Mouse (Mus musculus): ENCODE data around the gene Exoc7. TPM values are rescaled to one million over a fixed set of nuclear protein-coding genes. Genes with fewer than 3 reads are reported as not detected.
A peak's percentile ranks its signal among the peaks of the same experiment; 100 is the strongest.

Exoc7 gene
- total RNA-seq, 1 experiment: 26.4 TPM

DNA sequence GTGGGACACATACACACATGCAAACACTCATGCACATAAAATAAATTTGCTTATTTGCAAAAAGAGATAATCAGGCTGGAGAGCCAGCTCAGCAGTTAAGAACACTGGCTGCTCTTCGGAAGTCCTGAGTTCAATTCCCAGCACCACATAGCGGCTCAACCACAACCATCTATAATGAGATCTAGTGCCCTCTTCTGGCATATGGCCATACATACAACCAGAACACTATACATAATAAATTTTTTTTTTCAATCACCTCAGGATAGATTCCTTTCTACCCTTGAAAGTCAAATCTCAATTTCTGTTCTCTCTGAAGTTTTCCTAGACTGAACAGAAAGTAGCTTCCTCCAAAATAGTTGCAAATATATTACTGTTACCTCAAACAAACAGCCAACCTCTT lies 1.6 kb downstream of the Exoc7 start:
- DNase-seq (ENCODE audit: low read depth, low spot score): no peak
- H3K9ac ChIP-seq (ENCODE audit: insufficient read depth, low read depth, low read length, poor library complexity, severe bottlenecking): no peak overlapping the region
- in situ Hi-C loops (cut with MboI; ENCODE audit: low sequenced_read_pairs in 2 of 2, unreplicated experiment in 2 of 2): no loop called here

DNA sequence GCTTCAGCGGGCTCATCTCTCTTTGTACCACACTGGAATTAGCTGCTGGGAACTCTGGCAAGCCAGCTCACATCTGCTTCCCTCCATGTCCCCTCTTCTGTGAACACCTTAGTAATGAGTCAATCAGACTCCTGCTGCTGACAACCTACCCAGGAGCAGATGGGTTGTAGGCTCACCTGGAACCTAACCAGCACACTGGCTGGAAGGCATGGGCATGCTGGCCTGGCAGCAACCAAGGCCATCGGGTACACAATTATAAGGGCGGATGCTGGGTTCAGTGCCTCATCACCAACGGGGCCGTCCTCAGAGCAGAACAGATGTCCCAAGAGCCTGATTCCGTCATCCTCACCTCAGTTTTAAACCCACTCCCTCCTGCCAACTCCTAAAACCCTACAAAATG lies 8.4 kb downstream of the Exoc7 start:
- TF ChIP-seq MAFK (IDR thresholded peaks at IDR 0.05; ENCODE audit: insufficient read depth, low read depth, low read length) (no peak), HCFC1 (IDR thresholded peaks at IDR 0.05; ENCODE audit: borderline replicate concordance, insufficient read depth, low read length) (no peak), ZC3H11A (IDR thresholded peaks at IDR 0.05; ENCODE audit: borderline replicate concordance, low read depth, low read length) (no peak), CHD2 (IDR thresholded peaks at IDR 0.05; ENCODE audit: low read depth, low read length) (no peak), ZNF384 (IDR thresholded peaks at IDR 0.05; ENCODE audit: low read depth, low read length) (no peak)
- H3K27ac ChIP-seq (ENCODE audit: insufficient read depth, low read depth, low read length, poor library complexity, severe bottlenecking): no peak overlapping the region
- in situ Hi-C loops (cut with MboI; ENCODE audit: low sequenced_read_pairs in 2 of 2, unreplicated experiment in 2 of 2): no loop called here
- H3K9me3 ChIP-seq (ENCODE audit: control insufficient read depth, insufficient read depth, low read depth, low read length): no peaks in the 10 kb centered on the region
- H3K4me3 ChIP-seq (ENCODE audit: insufficient read depth in 1 of 2, low read depth in 1 of 2, low read length in 2 of 2, poor library complexity in 1 of 2, severe bottlenecking in 1 of 2): no peak overlapping the region
- H3K9ac ChIP-seq (ENCODE audit: insufficient read depth, low read depth, low read length, poor library complexity, severe bottlenecking): no peak overlapping the region
- peaks cover 0 to 3% of the 10 kb centered on the region in 2 experiments; a peak in 2 of 4 replicates for H3K4me1 ChIP-seq (ENCODE audit: control insufficient read depth in 2 of 2, insufficient read depth in 2 of 2, low read length in 2 of 2, poor library complexity in 1 of 2)
- no peak for DNase-seq (ENCODE audit: low read depth, low spot score)
- H3K36me3 ChIP-seq (ENCODE audit: control insufficient read depth, insufficient read depth, low read length, poor library complexity, severe bottlenecking): no peaks in the 10 kb centered on the region

More for the DNA sequence above, 1.6 kb downstream of the Exoc7 start:
- no peak overlapping the region for H3K27ac ChIP-seq (ENCODE audit: insufficient read depth, low read depth, low read length, poor library complexity, severe bottlenecking)
- TF ChIP-seq HCFC1 (IDR thresholded peaks at IDR 0.05; ENCODE audit: borderline replicate concordance, insufficient read depth, low read length) (no peak), CHD2 (IDR thresholded peaks at IDR 0.05; ENCODE audit: low read depth, low read length) (no peak), MAFK (IDR thresholded peaks at IDR 0.05; ENCODE audit: insufficient read depth, low read depth, low read length) (no peak), ZNF384 (IDR thresholded peaks at IDR 0.05; ENCODE audit: low read depth, low read length) (no peak)
- peak overlapping the region in 1 of 2 experiments; percentile 88; a peak in 1 of 4 replicates for H3K4me3 ChIP-seq (ENCODE audit: insufficient read depth in 1 of 2, low read depth in 1 of 2, low read length in 2 of 2, poor library complexity in 1 of 2, severe bottlenecking in 1 of 2)
- H3K4me1 ChIP-seq (ENCODE audit: control insufficient read depth in 2 of 2, insufficient read depth in 2 of 2, low read length in 2 of 2, poor library complexity in 1 of 2): peaks cover 0 to 6% of the 10 kb centered on the region in 2 experiments; a peak in 1 of 4 replicates
- H3K9me3 ChIP-seq (ENCODE audit: control insufficient read depth, insufficient read depth, low read depth, low read length): no peaks in the 10 kb centered on the region
- H3K36me3 ChIP-seq (ENCODE audit: control insufficient read depth, insufficient read depth, low read length, poor library complexity, severe bottlenecking): peaks cover 6% of the 10 kb centered on the region

DNA sequence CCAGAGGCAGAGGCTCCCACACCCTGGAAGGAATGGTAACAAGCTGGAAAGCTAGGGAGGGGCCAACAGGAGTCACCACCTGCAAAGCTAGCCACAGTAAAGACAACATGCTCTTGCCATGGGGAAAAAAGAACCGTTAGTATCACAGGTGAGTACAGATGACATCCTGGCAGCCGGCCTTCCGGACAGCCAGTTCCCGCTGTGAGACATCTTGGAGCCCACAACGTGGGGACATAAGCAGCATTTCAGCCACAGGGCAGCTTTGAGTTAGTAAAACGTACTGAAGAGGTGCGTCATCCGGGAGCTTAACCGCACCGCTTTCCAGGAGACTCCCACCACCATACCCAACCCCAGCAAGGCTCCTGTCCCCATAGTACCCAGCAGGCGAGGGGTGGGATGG lies 8.8 kb downstream of the Exoc7 start:
- H3K36me3 ChIP-seq (ENCODE audit: control insufficient read depth, insufficient read depth, low read length, poor library complexity, severe bottlenecking): no peaks in the 10 kb centered on the region
- no peaks in the 10 kb centered on the region for H3K9me3 ChIP-seq (ENCODE audit: control insufficient read depth, insufficient read depth, low read depth, low read length)
- no peak overlapping the region for H3K4me3 ChIP-seq (ENCODE audit: insufficient read depth in 1 of 2, low read depth in 1 of 2, low read length in 2 of 2, poor library complexity in 1 of 2, severe bottlenecking in 1 of 2)
- in situ Hi-C loops (cut with MboI; ENCODE audit: low sequenced_read_pairs in 2 of 2, unreplicated experiment in 2 of 2): no loop called here
- peaks cover 0 to 3% of the 10 kb centered on the region in 2 experiments; a peak in 2 of 4 replicates for H3K4me1 ChIP-seq (ENCODE audit: control insufficient read depth in 2 of 2, insufficient read depth in 2 of 2, low read length in 2 of 2, poor library complexity in 1 of 2)
- H3K27ac ChIP-seq (ENCODE audit: insufficient read depth, low read depth, low read length, poor library complexity, severe bottlenecking): no peak overlapping the region
- no peak overlapping the region for H3K9ac ChIP-seq (ENCODE audit: insufficient read depth, low read depth, low read length, poor library complexity, severe bottlenecking)
- DNase-seq (ENCODE audit: low read depth, low spot score): no peak
- TF ChIP-seq HCFC1 (IDR thresholded peaks at IDR 0.05; ENCODE audit: borderline replicate concordance, insufficient read depth, low read length) (no peak), CHD2 (IDR thresholded peaks at IDR 0.05; ENCODE audit: low read depth, low read length) (no peak), ZNF384 (IDR thresholded peaks at IDR 0.05; ENCODE audit: low read depth, low read length) (no peak), ZC3H11A (IDR thresholded peaks at IDR 0.05; ENCODE audit: borderline replicate concordance, low read depth, low read length) (no peak), MAFK (IDR thresholded peaks at IDR 0.05; ENCODE audit: insufficient read depth, low read depth, low read length) (no peak)

DNA sequence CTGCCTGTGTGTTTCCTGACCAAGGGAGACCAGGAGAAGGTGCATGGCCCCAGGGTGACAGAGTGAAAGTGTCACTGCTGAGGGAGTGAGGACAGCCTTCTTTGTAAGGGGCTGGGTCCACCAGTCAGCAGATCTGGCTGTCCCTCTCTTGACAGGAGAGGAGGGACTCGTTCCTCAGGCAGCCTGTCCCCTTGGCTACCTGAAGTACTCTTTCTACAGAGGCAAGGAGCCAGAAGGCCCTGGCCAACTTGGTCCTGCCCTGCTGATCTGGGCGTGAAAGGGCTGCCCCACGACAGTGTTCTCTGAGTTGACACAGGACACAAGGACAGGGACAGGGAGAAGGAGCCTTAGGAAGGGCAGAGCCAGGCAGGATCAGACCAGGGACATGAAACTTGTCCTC lies 10.0 kb downstream of the Exoc7 start:
- Histone ChIP-seq H3K27ac (ENCODE audit: insufficient read depth, low read depth, low read length, poor library complexity, severe bottlenecking) (no peak overlapping the region), H3K36me3 (ENCODE audit: control insufficient read depth, insufficient read depth, low read length, poor library complexity, severe bottlenecking) (no peaks in the 10 kb centered on the region)
- no peak for DNase-seq (ENCODE audit: low read depth, low spot score)

More for the DNA sequence above, 10.0 kb downstream of the Exoc7 start:
- in situ Hi-C loops (cut with MboI; ENCODE audit: low sequenced_read_pairs in 2 of 2, unreplicated experiment in 2 of 2): no loop called here
- peaks cover 0 to 4% of the 10 kb centered on the region in 2 experiments; a peak in 2 of 4 replicates for H3K4me1 ChIP-seq (ENCODE audit: control insufficient read depth in 2 of 2, insufficient read depth in 2 of 2, low read length in 2 of 2, poor library complexity in 1 of 2)
- H3K9ac ChIP-seq (ENCODE audit: insufficient read depth, low read depth, low read length, poor library complexity, severe bottlenecking): no peak overlapping the region
- no peaks in the 10 kb centered on the region for H3K9me3 ChIP-seq (ENCODE audit: control insufficient read depth, insufficient read depth, low read depth, low read length)
- TF ChIP-seq MAFK (IDR thresholded peaks at IDR 0.05; ENCODE audit: insufficient read depth, low read depth, low read length) (no peak), CHD2 (IDR thresholded peaks at IDR 0.05; ENCODE audit: low read depth, low read length) (no peak), ZNF384 (IDR thresholded peaks at IDR 0.05; ENCODE audit: low read depth, low read length) (no peak), ZC3H11A (IDR thresholded peaks at IDR 0.05; ENCODE audit: borderline replicate concordance, low read depth, low read length) (no peak), HCFC1 (IDR thresholded peaks at IDR 0.05; ENCODE audit: borderline replicate concordance, insufficient read depth, low read length) (no peak)
- H3K4me3 ChIP-seq (ENCODE audit: insufficient read depth in 1 of 2, low read depth in 1 of 2, low read length in 2 of 2, poor library complexity in 1 of 2, severe bottlenecking in 1 of 2): no peak overlapping the region
